Mouse (Mus musculus) gastrocnemius, postnatal 4 days (tissue): ENCODE measurements around the gene Sae1. TPM values are rescaled to one million over a fixed set of nuclear protein-coding genes. Genes with fewer than 3 reads are reported as not detected.

Source experiments
- DNase-seq, 2 experiments: peaks; one replicate each; pipeline ENCODE4 v3.0.0; 2021 to 2022; ENCODE audit warnings: low spot score in 2 of 2, mixed read lengths in 2 of 2
- long read RNA-seq, 2 experiments: library from polyadenylated mRNA; stranded (forward); transcript quantifications; one replicate each; pipeline ENCODE4 v2.0.0; 2021
- total RNA-seq, 2 experiments: library from RNA; stranded (reverse); gene quantifications; 2 replicates each; pipeline ENCODE4 v1.2.3; 2021

The Sae1 gene
- 10 to 100 TPM; 76.3 to 77.6 TPM for total RNA-seq
- long read RNA-seq, experiment 1, transcript Sae1-201 (9 exons, 1,875 nt), result major isoform, 149 of 166 reads
- long read RNA-seq, experiment 1, partial matches to known transcripts, result 5 of 166 reads
- long read RNA-seq, experiment 1, other reads (novel, unspliced or antisense), result 10 of 166 reads
- long read RNA-seq, experiment 2, transcript Sae1-201 (9 exons, 1,875 nt), result major isoform, 204 of 217 reads
- long read RNA-seq, experiment 2, partial matches to known transcripts, result 1 of 217 reads
- long read RNA-seq, experiment 2, other reads (novel, unspliced or antisense), result 9 of 217 reads

GRCm38 (mm10) chr7:16387160-16388041, at the start of gene Sae1:
Gene Sae1 (minus strand): TSS chr7:16387806.
- DNase-seq, result peak; percentile 96 to 97

GRCm38 (mm10) chr7:16435088-16435487, 47.5 kb upstream of the Sae1 start:
- no peak for DNase-seq

GRCm38 (mm10) chr7:16433352-16433971, 45.9 kb upstream of the Sae1 start:
- no peak for DNase-seq

GRCm38 (mm10) chr7:16426129-16426729, 38.6 kb upstream of the Sae1 start:
- peak; percentile 73 to 86 for DNase-seq

- DNase-seq, result no peak
Measured at GRCm38 (mm10) chr7:16425721-16426120, 38.1 kb upstream of the Sae1 start.

GRCm38 (mm10) chr7:16423731-16424130, 36.1 kb upstream of the Sae1 start:
- no peak for DNase-seq

GRCm38 (mm10) chr7:16422222-16422856, 34.7 kb upstream of the Sae1 start:
- DNase-seq, result no peak

- no peak for DNase-seq
Measured at GRCm38 (mm10) chr7:16420493-16421118, 33.0 kb upstream of the Sae1 start.

- no peak for DNase-seq
Measured at GRCm38 (mm10) chr7:16418713-16419112, 31.1 kb upstream of the Sae1 start.

- peak in 1 of 2 experiments; percentile 31 for DNase-seq
Measured at GRCm38 (mm10) chr7:16417141-16417771, 29.6 kb upstream of the Sae1 start.

- DNase-seq, result no peak
Measured at GRCm38 (mm10) chr7:16415426-16415825, 27.8 kb upstream of the Sae1 start.

- no peak for DNase-seq
Measured at GRCm38 (mm10) chr7:16412930-16413329, 25.3 kb upstream of the Sae1 start.

GRCm38 (mm10) chr7:16412220-16412896, 24.8 kb upstream of the Sae1 start:
- no peak for DNase-seq

- no peak for DNase-seq
Measured at GRCm38 (mm10) chr7:16411100-16411499, 23.5 kb upstream of the Sae1 start.

- DNase-seq, result no peak
Measured at GRCm38 (mm10) chr7:16406978-16407377, 19.4 kb upstream of the Sae1 start.

- DNase-seq, result peak; percentile 41 to 71
Measured at GRCm38 (mm10) chr7:16405516-16406351, 18.1 kb upstream of the Sae1 start.

- DNase-seq, result peak in 1 of 2 experiments; percentile 57
Measured at GRCm38 (mm10) chr7:16405073-16405455, 17.5 kb upstream of the Sae1 start.

GRCm38 (mm10) chr7:16404315-16405072, 16.9 kb upstream of the Sae1 start:
- peak in 1 of 2 experiments; percentile 27 for DNase-seq
